Mouse (Mus musculus): Measurements from ENCODE around the gene Tnni3. TPM values are rescaled to one million over a fixed set of nuclear protein-coding genes. Genes with fewer than 3 reads are reported as not detected.

The Tnni3 gene
- polyA plus RNA-seq, 2 experiments, result 2.8 to 10.6 TPM

DNA sequence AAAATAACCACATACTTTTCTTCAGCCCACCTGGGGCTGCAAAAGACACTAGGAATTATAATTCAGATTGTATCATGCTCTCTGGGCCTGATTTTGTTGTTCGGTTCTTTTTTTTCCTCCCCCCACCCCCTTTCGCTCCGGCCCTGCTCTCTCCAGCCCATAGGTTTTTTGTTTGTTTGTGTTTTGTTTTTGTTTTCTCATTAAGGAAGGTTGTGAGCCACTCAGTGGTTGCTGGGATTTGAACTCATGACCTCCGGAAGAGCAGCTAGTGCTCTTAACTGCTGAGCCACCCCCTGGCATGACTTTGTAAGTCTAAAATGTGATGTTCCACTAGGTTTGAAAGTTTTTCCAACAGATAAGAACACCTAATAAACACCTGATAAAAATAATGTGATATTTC lies 20.9 kb downstream of the Tnni3 start:
- Histone ChIP-seq H3K4me2 (replicated peaks; ENCODE audit: low read depth, low read length, severe bottlenecking) (no peak overlapping the region), H3K4me3 (replicated peaks; ENCODE audit: low read length) (no peak overlapping the region), H3K9ac (ENCODE audit: low read depth, low read length, severe bottlenecking) (no peak overlapping the region), H3K27me3 (ENCODE audit: control insufficient read depth, insufficient read depth, low read length) (no peaks in the 10 kb centered on the region), H3K9me3 (ENCODE audit: control insufficient read depth, low read length) (no peaks in the 10 kb centered on the region), H3K36me3 (ENCODE audit: control insufficient read depth, insufficient read depth, low read length) (no peaks in the 10 kb centered on the region), H3K4me1 (ENCODE audit: control insufficient read depth, insufficient read depth, low read length) (peaks cover 24% of the 10 kb centered on the region), H3K27ac (replicated peaks; ENCODE audit: low read depth, low read length) (no peak overlapping the region)
- no peak for TF ChIP-seq POLR2A (IDR thresholded peaks at IDR 0.05; ENCODE audit: borderline replicate concordance, extremely low read depth, insufficient read depth, insufficient read length)
- WGBS, result 85% methylated on average over 4 of the region's 4 CpGs
- no peak for ATAC-seq (ENCODE audit: low FRiP score, low read depth)
- DNase-seq (ENCODE audit: low spot score), result no peak

- Histone ChIP-seq H3K4me3 (replicated peaks; ENCODE audit: low read length) (peak overlapping the region; percentile 78), H3K36me3 (ENCODE audit: control insufficient read depth, insufficient read depth, low read length) (no peaks in the 10 kb centered on the region), H3K9me3 (ENCODE audit: control insufficient read depth, low read length) (no peaks in the 10 kb centered on the region), H3K27ac (replicated peaks; ENCODE audit: low read depth, low read length) (no peak overlapping the region; the same call in 1 of the 2 replicates), H3K27me3 (ENCODE audit: control insufficient read depth, insufficient read depth, low read length) (no peaks in the 10 kb centered on the region), H3K4me1 (ENCODE audit: control insufficient read depth, insufficient read depth, low read length) (peaks cover 29% of the 10 kb centered on the region), H3K4me2 (replicated peaks; ENCODE audit: low read depth, low read length, severe bottlenecking) (peak overlapping the region; percentile 73), H3K9ac (ENCODE audit: low read depth, low read length, severe bottlenecking) (no peak overlapping the region)
- no peak for TF ChIP-seq POLR2A (IDR thresholded peaks at IDR 0.05; ENCODE audit: borderline replicate concordance, extremely low read depth, insufficient read depth, insufficient read length)
- 11% methylated on average over 14 of the region's 14 CpGs for WGBS
- ATAC-seq (ENCODE audit: low FRiP score, low read depth) (0 out of 2 replicates have a peak, but pooled peaks have one; percentile 15), DNase-seq (ENCODE audit: low spot score) (peak; percentile 78)
Measured at GRCm38 (mm10) chr7:4502421-4503090, 21.5 kb downstream of the Tnni3 start.

GRCm38 (mm10) chr7:4501558-4502397 lies 22.3 kb downstream of the Tnni3 start, which contains the start of gene Ppp1r12c:
Gene Ppp1r12c (minus strand): TSS chr7:4501680.
- ATAC-seq (ENCODE audit: low FRiP score, low read depth) (peak; percentile 94), DNase-seq (ENCODE audit: low spot score) (peak; percentile 94)
- peak within 1 kb of the TSS; percentile 73 for H3K4me2 ChIP-seq (replicated peaks; ENCODE audit: low read depth, low read length, severe bottlenecking)
- H3K36me3 ChIP-seq (ENCODE audit: control insufficient read depth, insufficient read depth, low read length), result peaks cover 8% of the 10 kb centered on the region
- under 1% methylated on average over 40 of the region's 62 CpGs for WGBS
- H3K9ac ChIP-seq (ENCODE audit: low read depth, low read length, severe bottlenecking), result peak within 1 kb of the TSS; percentile 91
- H3K27me3 ChIP-seq (ENCODE audit: control insufficient read depth, insufficient read depth, low read length), result no peaks in the 10 kb centered on the region
- H3K4me3 ChIP-seq (replicated peaks; ENCODE audit: low read length), result peak within 1 kb of the TSS; percentile 78
- 0 out of 2 replicates have a peak, but pooled peaks have one; percentile 43 for TF ChIP-seq POLR2A (IDR thresholded peaks at IDR 0.05; ENCODE audit: borderline replicate concordance, extremely low read depth, insufficient read depth, insufficient read length)
- H3K4me1 ChIP-seq (ENCODE audit: control insufficient read depth, insufficient read depth, low read length), result peaks cover 29% of the 10 kb centered on the region
- no peaks in the 10 kb centered on the region for H3K9me3 ChIP-seq (ENCODE audit: control insufficient read depth, low read length)
- H3K27ac ChIP-seq (replicated peaks; ENCODE audit: low read depth, low read length), result peak within 1 kb of the TSS; percentile 88

DNA sequence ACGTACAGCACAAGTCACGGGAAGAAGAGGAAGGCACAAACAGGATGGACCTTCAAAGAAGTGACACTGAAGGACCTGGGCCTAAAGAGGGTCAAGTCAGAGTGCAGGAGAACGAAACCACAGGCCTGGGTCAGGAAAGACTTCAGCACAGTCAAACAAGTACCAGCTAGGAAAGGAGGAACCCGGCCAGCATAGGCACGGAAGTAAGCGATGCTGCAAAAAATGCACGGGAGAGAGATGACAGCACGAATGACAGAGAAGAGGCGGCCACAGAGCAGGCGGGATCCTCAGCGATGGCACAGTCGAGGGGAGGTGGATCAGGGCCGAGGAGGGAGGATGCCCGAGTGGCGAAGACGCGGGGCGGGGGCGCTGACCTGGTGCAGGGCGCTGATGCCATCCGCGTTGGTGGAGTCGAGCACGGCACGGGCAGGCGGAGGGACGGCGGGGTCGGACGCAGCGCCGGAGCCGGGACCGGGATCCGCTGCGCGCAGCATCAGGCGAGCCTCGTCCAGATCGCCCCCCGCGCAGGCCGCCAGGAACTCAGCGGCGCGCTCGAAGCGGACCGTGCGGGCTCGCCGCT lies 23.0 kb downstream of the Tnni3 start:
- Histone ChIP-seq H3K9ac (ENCODE audit: low read depth, low read length, severe bottlenecking) (peak overlapping the region; percentile 91), H3K4me1 (ENCODE audit: control insufficient read depth, insufficient read depth, low read length) (peaks cover 29% of the 10 kb centered on the region), H3K27me3 (ENCODE audit: control insufficient read depth, insufficient read depth, low read length) (no peaks in the 10 kb centered on the region), H3K4me3 (replicated peaks; ENCODE audit: low read length) (peak overlapping the region; percentile 78), H3K4me2 (replicated peaks; ENCODE audit: low read depth, low read length, severe bottlenecking) (peak overlapping the region; percentile 73), H3K9me3 (ENCODE audit: control insufficient read depth, low read length) (no peaks in the 10 kb centered on the region), H3K36me3 (ENCODE audit: control insufficient read depth, insufficient read depth, low read length) (peaks cover 15% of the 10 kb centered on the region), H3K27ac (replicated peaks; ENCODE audit: low read depth, low read length) (peak overlapping the region; percentile 88)
- WGBS, result 0% methylated on average over 12 of the region's 52 CpGs
- no peak for TF ChIP-seq POLR2A (IDR thresholded peaks at IDR 0.05; ENCODE audit: borderline replicate concordance, extremely low read depth, insufficient read depth, insufficient read length)
- ATAC-seq (ENCODE audit: low FRiP score, low read depth), result peak; percentile 14
- DNase-seq (ENCODE audit: low spot score), result no peak

- Histone ChIP-seq H3K4me2 (replicated peaks; ENCODE audit: low read depth, low read length, severe bottlenecking) (no peak overlapping the region; the same call in 1 of the 2 replicates), H3K36me3 (ENCODE audit: control insufficient read depth, insufficient read depth, low read length) (peaks cover 32% of the 10 kb centered on the region), H3K27ac (replicated peaks; ENCODE audit: low read depth, low read length) (no peak overlapping the region), H3K9ac (ENCODE audit: low read depth, low read length, severe bottlenecking) (peak overlapping the region; percentile 31; the same call in 1 of the 2 replicates), H3K27me3 (ENCODE audit: control insufficient read depth, insufficient read depth, low read length) (no peaks in the 10 kb centered on the region), H3K4me1 (ENCODE audit: control insufficient read depth, insufficient read depth, low read length) (peaks cover 29% of the 10 kb centered on the region), H3K9me3 (ENCODE audit: control insufficient read depth, low read length) (no peaks in the 10 kb centered on the region), H3K4me3 (replicated peaks; ENCODE audit: low read length) (no peak overlapping the region; the same call in 1 of the 2 replicates)
- DNase-seq (ENCODE audit: low spot score), result no peak
- WGBS, result 94% methylated on average over 4 of the region's 4 CpGs
- TF ChIP-seq POLR2A (IDR thresholded peaks at IDR 0.05; ENCODE audit: borderline replicate concordance, extremely low read depth, insufficient read depth, insufficient read length), result no peak
- ATAC-seq (ENCODE audit: low FRiP score, low read depth), result no peak
Measured at GRCm38 (mm10) chr7:4499034-4499433, 25.0 kb downstream of the Tnni3 start.

Data from limb, embryonic 14.5 days (tissue).